Mouse (Mus musculus): ENCODE results near the gene Hdgfl3.
A peak's percentile ranks its signal among the peaks of the same experiment; 100 is the strongest.

Hdgfl3 gene

DNA sequence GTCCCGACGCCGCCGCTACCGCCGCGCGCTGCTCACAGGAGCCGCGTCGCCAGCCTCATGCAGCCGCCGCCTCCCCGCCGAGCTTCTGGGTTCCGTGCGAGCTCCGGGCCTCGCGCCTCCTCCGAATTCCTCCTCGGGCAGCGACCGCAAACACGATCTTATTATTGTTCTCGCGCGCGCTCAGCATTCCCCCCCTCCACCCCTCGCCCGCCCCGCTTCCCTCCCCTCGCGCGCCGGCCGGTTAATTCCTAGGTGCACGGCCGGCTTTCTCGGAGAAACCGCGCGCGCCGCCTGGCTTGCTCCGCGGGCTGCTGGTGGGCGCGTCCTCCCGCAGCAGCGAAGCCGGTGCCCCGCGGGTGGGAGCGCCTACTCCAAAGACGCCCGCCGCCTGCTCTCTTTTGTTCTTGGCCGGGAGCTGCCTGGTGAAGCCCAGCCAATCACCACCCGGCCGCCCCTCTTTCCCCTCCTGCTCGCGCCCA is at the start of gene Hdgfl3:
Gene Hdgfl3, minus strand, starts transcription at position 207 of the 479 bp plus-strand sequence.
- DNase-seq: peak; percentile 75

DNA sequence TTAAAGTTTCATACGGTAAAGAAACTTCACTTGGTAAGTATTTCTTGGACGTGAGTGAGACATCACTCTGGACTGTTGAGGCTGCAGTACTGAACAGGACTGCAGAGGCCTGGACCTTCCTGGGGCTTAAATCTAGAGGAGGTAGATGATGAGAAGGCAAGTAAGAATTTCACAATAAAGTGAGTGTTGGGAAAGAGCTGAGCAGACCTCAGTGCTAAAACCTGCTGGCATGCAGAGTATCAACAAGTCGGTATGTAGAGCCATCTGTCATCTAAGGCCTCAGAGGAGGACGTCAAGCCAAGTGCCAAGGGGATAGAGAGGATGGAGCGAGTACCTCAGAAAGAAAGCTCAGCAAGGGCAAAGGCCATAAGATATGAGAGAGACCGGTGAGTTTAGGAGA is 49.4 kb upstream of the Hdgfl3 start:
- no peak for DNase-seq

DNA sequence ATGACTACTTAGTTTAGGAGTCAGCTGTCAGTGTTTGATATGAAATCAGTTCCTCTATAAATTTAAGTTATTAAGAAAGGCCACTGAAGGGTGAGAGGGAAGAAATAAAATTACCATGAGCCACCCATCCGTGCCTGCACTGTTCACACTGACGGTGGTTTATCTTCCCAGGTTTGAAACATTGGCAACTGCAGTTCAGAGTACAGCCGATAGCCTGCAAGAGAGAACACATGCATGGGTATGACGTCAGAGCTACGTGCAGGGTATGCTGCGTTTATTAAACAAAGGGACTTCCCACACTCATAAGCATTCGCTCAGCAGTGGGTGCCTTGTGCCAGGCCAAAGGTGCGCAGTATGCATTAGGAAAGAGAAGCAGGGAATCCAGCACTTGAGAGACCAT is 44.0 kb upstream of the Hdgfl3 start:
- DNase-seq: no peak

DNA sequence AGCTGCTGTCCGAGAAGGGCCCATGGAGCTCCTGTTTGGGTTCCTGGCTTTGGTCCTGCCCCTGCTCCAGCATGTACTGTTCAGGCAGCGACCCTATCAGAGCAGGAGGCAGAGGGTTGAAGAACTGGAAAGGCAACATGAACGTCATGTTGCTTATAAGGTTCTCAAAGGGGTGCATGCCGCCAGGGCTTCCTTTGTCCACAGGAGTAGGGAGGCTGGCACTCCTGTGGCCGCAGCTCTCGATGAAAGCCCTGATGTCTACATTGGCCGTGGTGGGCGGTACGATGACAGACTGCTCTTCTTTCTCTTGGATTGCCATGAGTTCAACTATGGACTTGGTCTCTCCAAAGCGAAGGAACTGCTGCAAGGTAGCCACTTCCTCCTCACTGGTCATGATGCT is 40.3 kb upstream of the Hdgfl3 start:
- no peak for DNase-seq

DNA sequence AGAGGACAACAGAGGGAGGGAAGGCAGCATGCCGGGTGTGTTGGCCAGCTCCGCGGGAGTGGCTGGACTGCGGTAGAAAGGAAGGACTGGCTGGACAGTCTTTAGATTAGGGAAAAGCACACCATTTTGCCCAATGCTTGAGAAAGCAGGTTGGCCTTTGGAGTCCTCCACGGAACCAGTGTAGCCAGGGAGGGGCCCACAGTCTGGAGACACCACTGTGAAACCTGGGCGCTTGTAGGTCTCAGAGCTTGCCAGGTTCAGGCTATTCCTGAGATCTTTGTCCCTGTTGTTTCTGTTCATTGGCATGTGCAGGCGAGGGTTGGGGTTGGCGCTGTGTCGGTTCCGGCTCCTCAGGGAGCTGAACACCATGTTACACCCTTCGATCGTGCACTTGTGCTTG is 39.7 kb upstream of the Hdgfl3 start:
- no peak for DNase-seq

DNA sequence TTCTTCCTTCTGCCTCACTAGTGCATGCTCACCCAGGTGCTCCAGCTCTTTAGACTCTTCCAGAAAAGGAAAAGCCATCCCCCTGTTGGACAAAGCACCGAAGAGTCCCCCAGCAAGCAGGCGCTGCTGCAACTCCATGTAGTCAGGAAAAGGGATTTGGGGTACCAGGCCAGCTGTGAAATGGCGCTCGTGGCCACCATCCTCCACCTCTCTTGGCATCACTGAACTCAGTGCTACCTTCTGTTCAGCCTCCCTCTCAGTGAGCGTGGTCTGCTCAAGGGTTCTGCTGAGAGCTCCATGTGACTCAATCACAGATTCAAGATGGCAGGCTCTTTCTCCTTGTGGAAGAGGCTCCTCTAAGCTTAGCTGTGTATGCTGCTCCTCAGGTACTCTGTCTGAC is 39.1 kb upstream of the Hdgfl3 start:
- no peak for DNase-seq

DNA sequence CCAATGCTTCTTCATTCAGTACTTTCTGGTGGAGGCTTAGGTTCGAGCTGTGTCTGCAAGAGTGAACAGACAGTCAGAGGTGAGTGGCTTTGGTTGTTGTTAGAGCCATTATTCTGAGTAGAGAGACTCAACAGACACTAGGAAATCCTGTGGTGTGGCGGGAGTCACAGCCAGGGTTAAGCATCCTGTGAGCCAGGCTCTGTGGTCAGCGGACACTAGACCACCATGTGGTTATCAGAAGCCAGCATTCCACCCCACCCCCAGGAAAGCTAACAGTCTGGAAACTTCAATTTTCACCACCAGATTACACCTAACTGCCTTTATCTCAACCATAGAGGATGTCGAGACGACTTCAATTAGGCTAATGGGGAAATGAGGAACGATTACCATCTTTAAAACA is 34.7 kb upstream of the Hdgfl3 start:
- DNase-seq: no peak

DNA sequence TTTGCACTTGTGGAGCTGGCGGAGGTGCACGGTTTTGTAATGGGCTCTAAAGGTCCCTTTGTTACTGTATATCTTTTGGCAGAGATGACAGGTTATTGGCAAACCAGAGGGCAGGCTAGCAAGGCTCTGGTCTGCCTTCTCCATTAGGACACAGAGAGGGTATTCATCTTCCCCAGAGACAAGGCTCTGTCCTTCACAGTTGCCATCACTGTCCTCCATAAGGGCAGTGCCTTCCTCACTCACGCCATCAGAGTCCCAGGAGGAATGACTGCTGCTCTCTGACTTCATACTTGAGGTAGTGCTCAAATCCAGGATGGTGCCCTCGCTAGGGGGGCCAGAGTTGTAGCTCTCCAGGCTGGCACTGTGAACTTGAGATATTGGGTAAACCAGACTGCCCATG is 34.2 kb upstream of the Hdgfl3 start:
- DNase-seq: no peak

DNA sequence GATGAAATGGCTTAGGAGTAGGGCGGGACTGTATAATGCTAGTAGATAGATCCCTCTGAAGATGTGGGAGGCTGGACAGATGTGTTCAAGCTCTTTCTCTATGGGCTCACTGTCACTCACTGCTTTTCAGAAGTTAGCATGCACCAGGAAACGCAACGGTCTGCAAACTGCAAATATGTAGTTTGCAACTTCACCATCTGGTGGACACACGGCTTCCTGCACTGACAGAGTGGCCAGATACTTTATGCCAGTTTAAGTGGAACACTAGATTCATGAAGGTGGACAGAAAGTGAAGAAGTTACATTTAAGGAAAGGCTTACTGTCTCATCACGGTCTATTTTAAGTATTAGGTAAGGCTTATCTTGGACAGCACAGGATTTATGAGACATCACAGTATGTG is 31.9 kb upstream of the Hdgfl3 start:
- DNase-seq: no peak

DNA sequence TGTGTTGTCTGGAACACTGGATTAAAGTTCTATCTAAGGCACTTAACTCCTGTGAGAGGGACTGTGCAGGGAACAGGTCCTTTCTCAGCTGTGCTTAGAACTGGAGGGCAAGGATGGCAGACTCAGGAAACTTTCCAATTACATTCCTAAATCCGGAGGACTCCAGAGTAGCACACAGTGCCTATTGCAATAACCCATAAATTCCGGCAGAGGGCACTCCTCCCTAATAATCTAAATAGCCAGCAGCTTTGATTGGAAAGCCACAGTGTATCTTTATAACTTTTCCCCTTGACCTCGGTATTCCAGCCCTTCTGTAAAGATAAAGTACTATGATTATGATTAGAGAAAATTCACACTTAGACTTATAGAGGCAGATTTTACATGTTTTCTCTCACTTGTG is 25.4 kb upstream of the Hdgfl3 start:
- peak; percentile 52 for DNase-seq

DNA sequence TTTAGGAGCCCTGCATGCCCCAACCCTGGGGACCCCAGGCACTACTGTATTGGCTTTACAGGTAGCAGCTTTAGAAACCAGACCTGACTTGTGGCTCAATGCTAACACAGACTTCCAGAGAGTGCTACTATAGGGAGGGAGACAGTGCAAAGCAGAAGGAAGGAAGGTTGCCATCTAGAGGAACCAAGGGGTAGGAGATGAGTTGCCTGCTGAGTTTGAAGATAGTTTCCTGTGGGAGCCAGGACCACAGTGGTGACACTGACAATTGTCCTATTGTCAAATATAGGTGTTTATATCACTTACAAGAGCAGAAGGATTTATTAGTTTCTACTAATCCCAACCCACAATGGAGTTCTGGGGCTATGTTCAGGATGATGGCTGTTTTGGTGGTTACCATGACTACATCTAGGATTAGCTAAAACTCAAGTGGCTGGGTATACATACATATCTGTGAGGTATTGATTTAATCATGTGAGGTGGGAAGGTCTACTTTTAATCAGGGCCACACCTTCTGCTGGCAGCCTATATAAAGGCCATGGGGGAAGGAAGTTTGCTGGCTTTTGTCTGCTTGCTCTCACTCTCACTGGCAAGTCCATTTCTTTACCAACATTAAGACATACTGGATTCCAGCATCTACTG is 20.1 kb upstream of the Hdgfl3 start:
- DNase-seq: peak; percentile 48

DNA sequence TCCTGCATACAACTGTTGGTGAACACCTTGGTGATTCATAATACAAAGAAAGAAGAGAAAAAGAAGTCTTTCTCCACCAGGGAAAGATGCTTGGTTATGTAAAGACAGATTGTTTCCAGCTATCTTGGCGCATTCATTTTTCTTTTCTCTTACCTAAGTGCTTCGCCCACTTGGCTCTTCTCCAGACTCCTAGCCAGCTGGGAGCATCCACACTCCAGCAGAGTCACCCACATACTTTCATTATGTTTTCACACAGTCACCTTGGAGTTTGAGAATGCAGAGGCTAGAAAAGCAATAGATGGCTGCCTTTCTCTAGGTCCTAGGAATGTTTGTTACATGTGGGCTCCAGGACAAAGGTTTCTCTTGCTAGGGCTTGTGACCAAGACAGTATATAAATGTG is 16.2 kb upstream of the Hdgfl3 start:
- DNase-seq: no peak

DNA sequence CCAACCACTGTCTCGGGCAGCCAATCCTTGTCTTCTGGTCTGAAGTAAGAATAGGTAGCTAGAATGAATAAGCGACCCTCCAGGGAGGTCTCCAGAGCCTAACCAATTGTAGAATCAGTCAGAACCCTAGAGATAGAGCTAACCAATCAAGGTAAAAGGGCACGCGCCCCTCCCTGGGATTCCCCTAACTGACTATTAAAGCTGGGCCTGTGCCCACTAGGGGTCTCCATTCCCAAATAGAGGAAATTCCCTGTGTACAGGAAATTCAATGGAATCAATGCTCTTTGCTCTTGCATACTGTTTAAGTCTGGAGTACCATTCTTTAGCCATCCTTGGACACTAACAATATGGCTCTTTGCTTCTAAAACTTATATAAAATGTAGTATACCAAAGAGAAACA is 11.1 kb upstream of the Hdgfl3 start:
- no peak for DNase-seq

DNA sequence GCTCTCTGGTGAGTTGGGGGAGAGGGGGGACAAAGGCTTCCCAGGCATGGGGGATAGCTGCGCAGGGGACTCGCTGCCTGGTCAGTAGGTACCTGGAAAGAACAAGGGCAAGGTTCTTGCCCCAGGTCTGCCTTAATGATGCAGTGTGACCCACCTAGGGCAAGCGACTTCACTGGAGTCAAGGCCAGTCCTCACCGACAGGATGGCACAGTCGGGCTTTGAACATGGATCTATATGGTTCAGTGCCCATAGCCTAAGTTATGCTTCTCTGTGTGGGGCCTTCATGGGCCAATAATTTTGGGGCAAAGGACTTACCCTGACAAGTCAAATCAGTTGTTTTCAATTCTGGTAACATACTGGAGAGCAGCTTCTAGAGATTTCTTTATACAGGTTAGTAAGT is 533 bp upstream of the Hdgfl3 start:
- peak; percentile 9 for DNase-seq

DNA sequence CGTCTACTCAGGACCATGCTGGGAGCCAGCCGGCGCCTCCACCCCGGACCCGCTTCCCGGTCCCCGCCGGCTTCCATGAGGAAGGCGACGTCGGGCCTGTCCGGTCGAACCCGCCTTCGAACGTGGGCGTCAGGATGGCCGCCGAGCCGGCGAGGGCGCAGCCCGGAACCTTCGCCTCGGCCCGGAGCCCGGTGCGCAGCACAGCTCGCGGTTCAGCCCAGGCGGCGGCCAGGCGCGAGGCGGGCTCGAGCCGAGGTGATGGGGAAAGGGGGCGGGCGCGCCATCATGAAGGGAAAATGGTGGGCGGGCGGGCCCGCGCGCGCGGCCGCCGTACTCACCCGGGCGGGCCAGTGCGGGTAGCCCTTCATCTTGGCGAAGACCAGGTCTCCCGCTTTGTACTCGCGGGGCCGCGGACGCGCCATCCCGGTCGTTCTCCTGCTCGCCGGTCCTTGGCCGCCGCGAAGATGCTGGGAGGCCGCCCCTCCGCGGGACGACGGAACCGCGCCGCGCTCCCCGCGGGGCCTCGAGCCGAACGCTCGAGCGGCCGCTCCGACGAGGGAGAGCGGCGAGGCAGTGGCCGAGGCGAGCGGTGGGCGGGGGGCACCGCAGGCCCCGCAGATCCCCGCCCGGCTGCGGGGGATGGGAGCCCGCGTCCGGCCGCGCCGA is 539 bp downstream of the Hdgfl3 start:
- DNase-seq: peak; percentile 23

DNA sequence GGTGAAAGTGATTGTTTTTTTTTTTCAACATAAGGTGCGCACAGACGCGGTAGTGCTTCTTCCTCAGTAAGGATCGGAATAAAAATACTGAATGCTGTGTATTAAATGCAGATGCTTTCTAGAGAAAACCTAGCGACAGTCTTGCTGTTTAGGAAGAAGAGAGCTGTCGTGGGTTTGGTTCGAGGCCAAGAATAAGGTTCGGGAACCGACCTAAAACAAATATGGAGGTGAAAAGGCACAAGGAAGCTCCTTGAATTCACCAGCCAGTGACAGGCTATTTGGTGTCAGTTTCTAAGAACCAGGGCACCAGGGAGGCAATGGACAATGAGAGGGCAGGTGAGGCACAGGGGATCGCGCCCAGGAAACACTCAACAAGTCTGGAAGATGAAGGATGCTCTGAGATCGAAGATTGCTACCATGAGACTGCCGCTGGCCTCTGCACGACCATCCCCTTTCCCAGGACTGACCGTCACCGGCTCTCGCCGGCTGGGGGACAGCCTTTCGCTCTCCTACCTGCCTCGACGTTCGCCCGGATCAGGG is 1.1 kb downstream of the Hdgfl3 start:
- peak; percentile 5 for DNase-seq

DNA sequence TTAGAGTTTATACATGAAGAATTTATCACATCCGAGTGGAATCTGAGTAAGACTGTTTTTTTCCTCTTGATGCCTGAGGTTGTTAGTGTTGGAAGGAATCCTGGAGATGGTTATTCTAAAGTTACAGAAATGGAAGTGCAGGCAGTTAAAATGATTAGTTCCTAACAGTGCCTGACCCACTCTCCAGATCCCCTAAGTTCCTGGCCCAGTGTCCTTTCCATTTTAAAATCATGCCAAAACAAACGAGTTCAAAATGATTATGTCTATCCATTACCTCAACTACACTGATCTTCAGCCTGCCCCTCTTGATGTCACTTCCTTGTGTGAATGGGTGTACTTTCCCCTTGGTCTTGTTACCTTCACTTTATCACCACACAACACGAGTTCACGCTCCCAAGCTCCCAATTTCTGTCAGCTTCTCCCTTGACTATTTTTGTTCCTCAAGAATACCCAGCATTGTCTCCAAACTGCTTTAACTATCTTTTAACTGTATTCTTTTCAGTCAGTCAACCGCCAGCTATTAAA is 1.7 kb downstream of the Hdgfl3 start:
- DNase-seq: peak; percentile 10

DNA sequence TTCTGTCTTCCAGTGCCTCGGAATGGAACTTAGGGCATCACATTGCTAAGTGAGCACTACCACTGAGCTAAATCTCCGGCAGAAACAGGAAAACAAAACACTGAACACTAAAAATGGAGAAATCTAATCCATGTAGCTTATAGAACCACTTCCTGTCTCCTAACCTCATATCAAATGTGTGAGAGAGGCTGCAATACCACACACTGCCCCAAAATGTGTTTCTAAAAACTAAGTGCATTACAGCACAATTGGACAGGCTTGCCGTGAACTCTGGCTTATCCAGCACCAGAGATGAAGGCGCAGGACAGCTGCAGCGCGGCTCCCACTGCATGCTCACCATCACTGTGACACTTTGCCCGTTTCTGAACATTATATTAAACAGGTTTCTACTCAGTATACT is 5.3 kb downstream of the Hdgfl3 start:
- DNase-seq: no peak

DNA sequence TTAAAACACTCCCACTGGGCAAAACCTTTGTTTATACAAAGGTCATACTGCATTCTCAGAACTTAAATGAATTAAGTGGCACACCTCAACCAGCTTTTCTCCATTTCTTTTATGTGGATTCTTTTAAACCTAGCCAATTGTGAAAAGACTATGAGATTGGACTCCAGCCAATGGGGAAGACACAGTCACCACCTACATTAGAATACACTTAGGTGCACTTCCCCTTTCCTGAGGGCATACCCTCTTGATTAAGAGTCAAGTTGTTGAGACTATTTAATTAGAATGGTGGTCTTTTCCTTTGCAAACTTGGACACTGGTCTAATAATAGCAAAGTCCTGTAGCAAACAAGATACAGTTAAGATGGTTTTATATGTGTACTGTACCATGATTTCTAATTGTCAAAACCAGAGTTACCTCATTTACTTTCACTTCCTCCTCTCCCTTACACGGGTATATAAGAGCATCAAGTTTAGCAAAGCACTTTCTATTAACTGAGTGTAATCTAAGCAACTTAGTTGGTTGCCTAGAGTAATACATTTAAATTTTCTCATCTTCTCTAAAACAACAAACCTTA is 12.8 kb downstream of the Hdgfl3 start:
- DNase-seq: no peak

DNA sequence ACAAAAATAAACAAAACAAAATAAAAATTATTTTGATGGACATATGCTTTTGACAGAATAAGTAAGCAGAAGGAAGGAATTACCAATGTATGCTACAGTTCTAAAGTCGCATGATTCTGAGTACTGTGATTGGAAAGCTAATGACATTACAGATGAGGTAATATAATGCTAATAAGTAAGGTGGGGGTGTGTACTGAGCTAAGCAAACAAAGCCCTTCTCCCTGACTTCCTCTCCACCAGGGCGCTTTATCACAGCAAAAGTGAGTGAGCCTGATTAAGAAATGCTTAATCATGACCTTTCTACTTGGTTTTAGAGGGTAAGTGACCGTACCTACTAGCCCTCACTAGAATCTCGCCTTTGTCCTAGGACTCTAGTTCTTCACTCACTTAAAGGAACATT is 14.0 kb downstream of the Hdgfl3 start:
- no peak for DNase-seq

DNA sequence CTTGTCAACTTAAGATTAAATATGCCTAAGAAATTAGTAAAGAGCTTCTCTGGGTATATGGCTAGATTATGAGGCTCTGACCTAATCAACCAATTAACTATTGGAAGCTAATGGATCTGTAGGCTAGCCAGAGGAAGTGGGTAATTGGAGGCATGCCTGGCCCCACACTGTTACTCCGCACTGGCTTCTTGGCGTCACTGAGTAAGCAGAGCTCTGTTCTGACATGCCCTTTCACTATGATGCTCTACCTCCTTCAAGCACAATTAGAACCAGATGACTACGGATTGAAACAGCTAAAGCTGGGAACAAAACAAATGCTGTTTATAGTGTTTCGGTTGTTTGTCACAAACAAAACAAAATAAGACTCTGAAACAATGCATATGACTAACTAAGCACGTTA is 16.0 kb downstream of the Hdgfl3 start:
- no peak for DNase-seq

DNA sequence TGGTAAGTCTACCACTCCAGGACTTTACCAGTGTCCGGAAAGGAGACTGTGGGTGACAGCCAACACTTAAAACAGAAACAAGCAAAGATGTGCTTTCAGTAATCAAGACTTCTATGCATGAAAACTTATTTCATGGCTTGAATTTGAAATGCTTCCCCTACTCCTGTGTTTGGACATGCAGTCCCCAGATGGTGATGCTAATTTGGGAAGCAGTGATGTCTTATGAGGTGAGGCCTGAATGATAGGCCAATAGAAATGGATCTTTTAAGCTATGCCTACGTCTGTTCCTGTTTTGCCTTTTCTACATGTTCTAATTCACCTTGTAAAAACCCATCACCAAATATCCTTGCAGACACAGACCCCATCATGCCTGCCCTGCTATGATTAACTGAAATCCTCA is 29.3 kb downstream of the Hdgfl3 start:
- no peak for DNase-seq

DNA sequence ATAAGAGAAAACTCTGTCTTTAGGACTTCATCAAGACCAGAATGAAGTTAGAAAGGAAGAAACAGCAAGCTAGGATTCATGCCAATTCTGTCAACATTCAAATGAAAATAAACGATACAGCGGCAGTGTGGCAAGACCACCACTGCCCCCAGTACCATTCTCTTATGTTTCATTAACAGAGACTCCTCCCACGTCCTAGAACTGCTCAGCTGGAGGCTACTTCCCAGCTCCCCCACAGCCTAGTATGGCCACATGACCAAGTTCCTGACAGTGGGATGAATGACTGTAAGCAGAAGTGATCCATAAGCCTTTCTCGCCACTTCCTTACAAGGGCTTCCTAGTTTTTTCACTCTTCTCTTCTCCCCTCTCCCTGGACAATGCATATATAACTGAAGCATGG is 30.2 kb downstream of the Hdgfl3 start:
- no peak for DNase-seq

DNA sequence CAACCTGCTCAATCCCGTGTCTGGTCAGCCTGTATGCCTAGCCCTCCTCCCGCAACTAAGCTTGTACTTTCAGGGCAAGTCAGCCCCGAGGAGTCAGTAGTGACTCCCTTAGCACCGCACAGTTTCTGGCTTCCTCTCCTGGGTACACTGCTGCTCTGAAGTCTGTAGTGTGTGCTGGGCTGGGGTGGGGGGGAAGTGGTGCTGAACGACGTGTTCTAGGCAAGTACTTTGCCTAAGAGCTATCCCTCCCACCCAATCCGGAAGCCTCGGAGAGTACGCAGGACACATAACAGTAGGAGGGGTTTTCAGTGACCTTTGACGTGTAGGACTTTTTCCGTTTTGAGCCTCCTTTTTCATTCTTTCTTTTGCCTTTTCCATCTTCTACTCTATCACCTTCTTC is 34.9 kb downstream of the Hdgfl3 start:
- DNase-seq: no peak
